Mouse (Mus musculus) limb, embryonic 11.5 days (tissue): ENCODE results near the gene Sh3rf3. TPM values are rescaled to one million over a fixed set of nuclear protein-coding genes. Genes with fewer than 3 reads are reported as not detected.
A peak's percentile ranks its signal among the peaks of the same experiment; 100 is the strongest.
"Not testable (repeated sequence)": the region's sequence is repeated elsewhere in the genome, so short reads cannot be mapped to it uniquely, and the experiment has no call there.

Experiments used
- ATAC-seq: fragments of 200-750 bp; cut with Nextera tagmentation; 2 replicates; pipeline ENCODE4 v1.8.0; 2017; ENCODE audit warnings: low read depth; ENCODE audit not compliant: insufficient number of reproducible peaks, low FRiP score, low TSS enrichment
- DNase-seq: peaks from one replicate; pipeline ENCODE4 v3.0.0-alpha.2; 2015; ENCODE audit warnings: low spot score
- H3K27ac ChIP-seq: fragments of 300-500 bp; sonication (generic); replicated peaks from 2 replicates; pipeline ENCODE4 v1.5.1; 2014; ENCODE audit warnings: low read depth, mild to moderate bottlenecking, low read length
- H3K27me3 ChIP-seq: fragments of 300-500 bp; sonication (generic); 2 replicates; pipeline ENCODE4 v1.6.1; 2014; ENCODE audit warnings: mild to moderate bottlenecking, low read length, mixed read lengths; ENCODE audit not compliant: control insufficient read depth, insufficient read depth
- H3K36me3 ChIP-seq: fragments of 300-500 bp; sonication (generic); 2 replicates; pipeline ENCODE4 v1.6.1; 2014; ENCODE audit warnings: mild to moderate bottlenecking, low read length, moderate library complexity, mixed read lengths; ENCODE audit not compliant: control insufficient read depth, insufficient read depth
- H3K4me1 ChIP-seq: fragments of 300-500 bp; sonication (generic); 2 replicates; pipeline ENCODE4 v1.6.1; 2014; ENCODE audit warnings: low read length, mixed read lengths; ENCODE audit not compliant: control insufficient read depth, insufficient read depth
- H3K4me2 ChIP-seq: fragments of 300-500 bp; sonication (generic); 2 replicates; pipeline ENCODE4 v1.6.1; 2014; ENCODE audit warnings: low read depth, mild to moderate bottlenecking, moderate library complexity; ENCODE audit not compliant: severe bottlenecking
- H3K4me3 ChIP-seq: fragments of 300-500 bp; sonication (generic); 2 replicates; pipeline ENCODE4 v1.5.1; 2014; ENCODE audit warnings: low read depth, low read length
- H3K9ac ChIP-seq: fragments of 300-500 bp; sonication (generic); 2 replicates; pipeline ENCODE4 v1.6.1; 2014; ENCODE audit warnings: mild to moderate bottlenecking, low read length
- H3K9me3 ChIP-seq: fragments of 300-500 bp; sonication (generic); 2 replicates; pipeline ENCODE4 v1.6.1; 2016; ENCODE audit warnings: low read length; ENCODE audit not compliant: control insufficient read depth
- WGBS: fragments of 180-500 bp; shearing (Covaris S2); extraction: QIAGEN DNeasy Blood & Tissue Kit; methylation state at CpG from one replicate; pipeline ENCODE4 v1.1.7; 2014; 5-methylcytosine and 5-hydroxymethylcytosine counted together
- polyA plus RNA-seq: library from polyadenylated mRNA; unstranded; fragments of >200 nt; fragmentation: Nextera tagmentation; extraction: Ambion mirVana; gene quantifications from 2 replicates; pipeline ENCODE4 v1.2.1, GENCODE M21; 2014

The Sh3rf3 gene
- polyA plus RNA-seq, 1 experiment from 2014 or later, result 0.60 TPM

- H3K36me3 ChIP-seq, H3K27me3 ChIP-seq, H3K9me3 ChIP-seq, H3K4me1 ChIP-seq, H3K9ac ChIP-seq, H3K4me3 ChIP-seq, ATAC-seq, H3K4me2 ChIP-seq, DNase-seq, H3K27ac ChIP-seq: not testable (repeated sequence)
- WGBS, result 89% methylated on average over 5 of the region's 5 CpGs
Measured at GRCm38 (mm10) chr10:59103076-59103475, 289.9 kb downstream of the Sh3rf3 start.

- H3K4me3 ChIP-seq, result no peak overlapping the region
- ATAC-seq, result no peak
- no peak for DNase-seq
- WGBS, result 86% methylated on average over 5 of the region's 5 CpGs
- no peaks in the 10 kb centered on the region for H3K4me1 ChIP-seq
- no peaks in the 10 kb centered on the region for H3K36me3 ChIP-seq
- no peak overlapping the region for H3K4me2 ChIP-seq
- no peak overlapping the region for H3K27ac ChIP-seq
- no peaks in the 10 kb centered on the region for H3K9me3 ChIP-seq
- no peak overlapping the region for H3K9ac ChIP-seq
- H3K27me3 ChIP-seq, result no peaks in the 10 kb centered on the region
Measured at GRCm38 (mm10) chr10:59104683-59105082, 291.5 kb downstream of the Sh3rf3 start.

- H3K36me3 ChIP-seq, result no peaks in the 10 kb centered on the region
- no peaks in the 10 kb centered on the region for H3K4me1 ChIP-seq
- no peaks in the 10 kb centered on the region for H3K9me3 ChIP-seq
- no peaks in the 10 kb centered on the region for H3K27me3 ChIP-seq
- DNase-seq (no peak), ATAC-seq (no peak)
- H3K27ac ChIP-seq, result no peak overlapping the region
- H3K9ac ChIP-seq, result no peak overlapping the region
- 81% methylated on average over 8 of the region's 8 CpGs for WGBS
- no peak overlapping the region for H3K4me3 ChIP-seq
- H3K4me2 ChIP-seq, result no peak overlapping the region
Measured at GRCm38 (mm10) chr10:59105885-59106284, 292.7 kb downstream of the Sh3rf3 start.

- H3K4me2 ChIP-seq, result no peak overlapping the region
- no peak for DNase-seq
- WGBS, result 77% methylated on average over 3 of the region's 3 CpGs
- no peak overlapping the region for H3K4me3 ChIP-seq
- H3K4me1 ChIP-seq, result no peaks in the 10 kb centered on the region
- no peaks in the 10 kb centered on the region for H3K27me3 ChIP-seq
- no peak for ATAC-seq
- no peaks in the 10 kb centered on the region for H3K36me3 ChIP-seq
- no peak overlapping the region for H3K9ac ChIP-seq
- no peaks in the 10 kb centered on the region for H3K9me3 ChIP-seq
- H3K27ac ChIP-seq, result no peak overlapping the region
Measured at GRCm38 (mm10) chr10:59106644-59107043, 293.5 kb downstream of the Sh3rf3 start.

GRCm38 (mm10) chr10:59109015-59109414 is 295.9 kb downstream of the Sh3rf3 start:
- ATAC-seq (no peak), DNase-seq (peak; percentile 89)
- Histone ChIP-seq H3K27ac (no peak overlapping the region), H3K4me3 (no peak overlapping the region), H3K9me3 (no peaks in the 10 kb centered on the region), H3K9ac (no peak overlapping the region), H3K27me3 (no peaks in the 10 kb centered on the region), H3K4me1 (no peaks in the 10 kb centered on the region), H3K36me3 (no peaks in the 10 kb centered on the region), H3K4me2 (no peak overlapping the region)
- WGBS, result 30% methylated on average over 2 of the region's 2 CpGs

GRCm38 (mm10) chr10:59110386-59110785 is 297.2 kb downstream of the Sh3rf3 start:
- ATAC-seq, result no peak

GRCm38 (mm10) chr10:59112755-59113154 is 299.6 kb downstream of the Sh3rf3 start:
- WGBS, result 89% methylated on average over 8 of the region's 8 CpGs
- no peak overlapping the region for H3K4me3 ChIP-seq
- ATAC-seq (no peak), DNase-seq (no peak)
- no peaks in the 10 kb centered on the region for H3K9me3 ChIP-seq
- no peaks in the 10 kb centered on the region for H3K4me1 ChIP-seq
- no peaks in the 10 kb centered on the region for H3K27me3 ChIP-seq
- no peak overlapping the region for H3K4me2 ChIP-seq
- H3K9ac ChIP-seq, result no peak overlapping the region
- no peaks in the 10 kb centered on the region for H3K36me3 ChIP-seq
- no peak overlapping the region for H3K27ac ChIP-seq

More at GRCm38 (mm10) chr10:59110386-59110785, 297.2 kb downstream of the Sh3rf3 start:
- Histone ChIP-seq H3K9ac (no peak overlapping the region), H3K27ac (no peak overlapping the region), H3K9me3 (no peaks in the 10 kb centered on the region), H3K4me2 (no peak overlapping the region), H3K27me3 (no peaks in the 10 kb centered on the region), H3K36me3 (no peaks in the 10 kb centered on the region), H3K4me3 (no peak overlapping the region), H3K4me1 (no peaks in the 10 kb centered on the region)
- DNase-seq, result no peak
- WGBS, result 94% methylated on average over 7 of the region's 7 CpGs

- Histone ChIP-seq H3K27ac (no peak overlapping the region), H3K9me3 (no peaks in the 10 kb centered on the region), H3K4me3 (no peak overlapping the region), H3K4me2 (no peak overlapping the region), H3K27me3 (no peaks in the 10 kb centered on the region), H3K36me3 (no peaks in the 10 kb centered on the region), H3K4me1 (no peaks in the 10 kb centered on the region), H3K9ac (no peak overlapping the region)
- 87% methylated on average over 9 of the region's 9 CpGs for WGBS
- no peak for DNase-seq
- no peak for ATAC-seq
Measured at GRCm38 (mm10) chr10:59113386-59113785, 300.2 kb downstream of the Sh3rf3 start.

GRCm38 (mm10) chr10:59114535-59115291 is 301.6 kb downstream of the Sh3rf3 start:
- Histone ChIP-seq H3K9me3 (no peaks in the 10 kb centered on the region), H3K4me3 (no peak overlapping the region), H3K27ac (no peak overlapping the region), H3K4me1 (no peaks in the 10 kb centered on the region), H3K27me3 (no peaks in the 10 kb centered on the region), H3K36me3 (no peaks in the 10 kb centered on the region), H3K4me2 (no peak overlapping the region), H3K9ac (no peak overlapping the region)
- WGBS, result 19% methylated on average over 15 of the region's 15 CpGs
- ATAC-seq, result no peak
- DNase-seq, result no peak
